Mouse (Mus musculus) small intestine, adult 2 months (tissue): ENCODE measurements around the gene Arg2.

Experiments used
- CTCF ChIP-seq: fragments of 200-500 bp; IDR thresholded peaks from 2 replicates; pipeline ENCODE4 v1.5.1; 2012; ENCODE audit warnings: low read depth, mild to moderate bottlenecking, control low read depth, inconsistent platforms, low read length, moderate library complexity, mixed read lengths; ENCODE audit not compliant: insufficient replicate concordance, insufficient read length; ENCODE audit errors: extremely low read depth
- POLR2A ChIP-seq: fragments of 200-500 bp; IDR thresholded peaks from 2 replicates; pipeline ENCODE4 v1.6.1; 2012; ENCODE audit warnings: low read depth, mild to moderate bottlenecking, control low read depth, inconsistent platforms, low read length, moderate library complexity

DNA sequence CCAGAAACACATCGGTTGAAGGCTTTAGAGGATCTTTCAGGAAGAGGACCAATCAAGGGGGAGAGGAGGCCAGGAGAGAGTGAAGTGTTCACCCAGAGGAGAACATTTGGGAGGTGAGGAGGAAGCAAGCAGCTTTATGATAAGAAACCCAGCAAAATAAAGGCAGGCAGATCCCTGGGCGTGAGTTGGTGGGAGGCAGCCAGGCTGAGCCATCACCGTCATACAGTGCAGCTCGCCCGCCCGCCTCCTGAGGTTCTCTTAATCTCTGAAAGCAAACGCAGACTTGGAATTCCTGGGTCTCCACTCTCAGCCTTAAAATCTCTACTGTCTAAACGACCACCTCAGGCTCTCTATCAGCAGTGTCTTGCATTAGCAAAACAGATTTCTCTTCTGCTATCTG lies 4.1 kb downstream of the Arg2 start:
- TF ChIP-seq POLR2A (no peak), CTCF (no peak)
